Mouse (Mus musculus) layer of hippocampus, adult 2 months (tissue): ENCODE measurements around the gene Togaram2. TPM values are rescaled to one million over a fixed set of nuclear protein-coding genes. Genes with fewer than 3 reads are reported as not detected.

Experiments
- DNase-seq, 2 experiments: peaks; one replicate each; pipeline ENCODE4 v3.0.0; 2022; ENCODE audit warnings: low spot score in 2 of 2
- H3K27ac ChIP-seq: fragments of 200-600 bp; 2 replicates; pipeline ENCODE4 v1.8.1; 2022
- H3K4me3 ChIP-seq: fragments of 200-600 bp; 2 replicates; pipeline ENCODE4 v1.8.1; 2022; ENCODE audit warnings: mild to moderate bottlenecking
- CTCF ChIP-seq: fragments of 200-600 bp; conservative IDR thresholded peaks from 2 replicates; pipeline ENCODE4 v1.8.1; 2022; ENCODE audit warnings: antibody characterized with exemption, mild to moderate bottlenecking, moderate library complexity
- total RNA-seq, 2 experiments: library from RNA; stranded (reverse); gene quantifications; 2 replicates each; pipeline ENCODE4 v1.2.3; 2021

Togaram2 gene
- total RNA-seq, 2 experiments from 2014 or later, result 1.2 to 1.3 TPM

DNA sequence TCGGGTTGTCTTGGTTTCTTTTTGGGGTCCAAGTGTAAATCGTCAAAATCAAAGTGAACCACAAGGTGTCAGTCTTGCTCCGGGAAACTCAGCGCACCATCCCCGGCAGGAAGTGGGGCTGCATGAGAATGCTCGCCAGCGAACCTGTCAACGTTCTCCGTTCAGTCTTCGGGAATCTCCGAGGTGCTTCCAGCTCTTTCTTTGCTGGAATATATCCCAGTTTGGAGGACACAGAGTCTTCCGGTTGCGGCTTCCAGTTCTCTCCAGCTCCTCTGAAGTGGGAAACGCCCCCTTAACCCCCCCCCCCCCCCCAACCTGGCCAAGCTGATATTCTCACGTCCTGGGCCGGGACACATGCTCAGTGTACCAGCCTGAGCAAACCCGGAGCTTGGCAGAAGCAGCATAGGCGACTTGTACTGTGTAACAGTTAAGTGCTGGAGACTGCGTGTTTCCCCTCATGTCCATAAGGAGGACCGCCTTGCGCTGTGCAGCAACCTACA lies 10.3 kb upstream of the Togaram2 start:
- peak; percentile 62 to 82 for DNase-seq
- TF ChIP-seq CTCF, result peak; percentile 81
- Histone ChIP-seq H3K4me3 (peak overlapping the region; percentile 49), H3K27ac (no peak overlapping the region)

DNA sequence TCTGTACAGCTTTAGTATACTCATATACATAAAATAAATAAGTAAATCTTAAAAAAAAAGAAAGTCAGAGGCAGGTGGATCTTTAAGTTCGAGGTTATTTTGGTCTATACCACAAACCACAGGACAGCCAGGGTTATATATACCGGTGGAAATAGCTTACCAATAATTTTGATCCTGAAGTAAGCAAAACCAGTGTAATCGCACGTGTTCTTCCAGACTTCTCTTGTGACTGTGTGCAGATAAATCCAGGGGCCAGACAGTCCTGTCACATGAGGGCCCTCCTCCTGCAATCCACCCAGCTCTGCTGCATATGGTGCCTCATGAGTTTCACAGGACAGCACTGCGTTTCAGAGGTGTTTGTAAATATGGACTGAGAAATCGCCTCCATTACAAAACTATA lies 9.6 kb upstream of the Togaram2 start:
- no peak for DNase-seq
- H3K4me3 ChIP-seq, result no peak overlapping the region
- TF ChIP-seq CTCF, result no peak
- no peak overlapping the region for H3K27ac ChIP-seq

DNA sequence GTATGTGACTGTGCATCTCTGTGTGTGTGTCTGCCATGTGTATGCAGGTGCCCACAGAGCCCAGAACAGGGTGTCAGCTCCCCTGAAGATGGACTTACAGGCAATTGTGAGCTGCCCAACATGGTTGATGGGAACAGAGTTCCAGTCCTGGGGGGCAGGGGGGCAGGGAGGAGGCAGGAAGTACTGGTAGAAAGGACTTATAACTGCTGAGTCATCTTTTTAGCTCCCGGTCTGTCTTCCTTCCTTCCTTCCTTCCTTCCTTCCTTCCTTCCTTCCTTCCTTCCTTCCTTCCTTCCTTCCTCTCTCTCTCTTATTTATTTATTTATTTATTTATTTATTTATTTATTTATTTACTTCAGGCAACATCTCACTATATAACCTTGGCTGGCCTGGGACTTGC lies 8.9 kb upstream of the Togaram2 start:
- no peak for TF ChIP-seq CTCF
- Histone ChIP-seq H3K27ac (no peak overlapping the region), H3K4me3 (no peak overlapping the region)
- DNase-seq, result no peak

DNA sequence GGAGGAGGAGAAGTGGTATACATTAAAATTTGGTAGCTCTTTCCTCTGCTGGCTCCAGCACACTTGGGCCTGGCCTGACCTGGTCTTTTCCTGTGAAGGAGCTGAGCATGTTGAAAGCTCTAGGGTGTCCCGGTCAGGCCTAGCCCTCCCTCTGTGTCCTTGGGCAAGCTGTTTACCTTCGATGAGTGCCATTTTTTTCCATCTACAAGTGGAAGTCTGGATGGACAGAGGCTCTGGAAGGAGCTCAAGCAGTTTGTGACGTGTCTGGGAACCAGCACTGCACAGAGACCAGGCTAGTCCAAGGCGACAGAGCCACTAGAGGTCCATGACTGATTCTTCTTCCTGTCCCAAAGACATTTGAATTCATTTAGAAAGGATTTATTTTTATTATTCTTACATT lies 7.9 kb upstream of the Togaram2 start:
- TF ChIP-seq CTCF, result no peak
- DNase-seq, result no peak
- Histone ChIP-seq H3K4me3 (no peak overlapping the region), H3K27ac (no peak overlapping the region)

DNA sequence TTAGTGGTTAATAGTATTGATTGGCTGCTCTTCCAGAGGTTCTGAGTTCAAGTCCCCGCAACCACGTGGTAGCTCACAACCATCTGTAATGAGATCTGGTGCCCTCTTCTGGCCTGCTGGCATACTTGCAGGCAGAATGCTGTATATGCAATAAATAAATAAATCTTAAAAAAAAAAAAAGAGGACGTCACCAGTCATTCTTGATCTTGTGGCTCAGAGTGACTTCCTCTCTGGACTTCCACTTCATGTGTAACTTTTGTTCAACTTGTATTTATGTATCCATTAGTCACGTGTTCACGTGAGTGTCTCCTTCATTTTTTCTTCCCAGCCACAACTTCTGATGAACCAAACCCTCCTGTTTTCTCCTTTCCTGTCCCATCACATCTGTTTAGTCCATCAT lies 3.5 kb upstream of the Togaram2 start:
- H3K4me3 ChIP-seq, result no peak overlapping the region
- peak; percentile 37 for TF ChIP-seq CTCF
- H3K27ac ChIP-seq, result no peak overlapping the region
- no peak for DNase-seq

DNA sequence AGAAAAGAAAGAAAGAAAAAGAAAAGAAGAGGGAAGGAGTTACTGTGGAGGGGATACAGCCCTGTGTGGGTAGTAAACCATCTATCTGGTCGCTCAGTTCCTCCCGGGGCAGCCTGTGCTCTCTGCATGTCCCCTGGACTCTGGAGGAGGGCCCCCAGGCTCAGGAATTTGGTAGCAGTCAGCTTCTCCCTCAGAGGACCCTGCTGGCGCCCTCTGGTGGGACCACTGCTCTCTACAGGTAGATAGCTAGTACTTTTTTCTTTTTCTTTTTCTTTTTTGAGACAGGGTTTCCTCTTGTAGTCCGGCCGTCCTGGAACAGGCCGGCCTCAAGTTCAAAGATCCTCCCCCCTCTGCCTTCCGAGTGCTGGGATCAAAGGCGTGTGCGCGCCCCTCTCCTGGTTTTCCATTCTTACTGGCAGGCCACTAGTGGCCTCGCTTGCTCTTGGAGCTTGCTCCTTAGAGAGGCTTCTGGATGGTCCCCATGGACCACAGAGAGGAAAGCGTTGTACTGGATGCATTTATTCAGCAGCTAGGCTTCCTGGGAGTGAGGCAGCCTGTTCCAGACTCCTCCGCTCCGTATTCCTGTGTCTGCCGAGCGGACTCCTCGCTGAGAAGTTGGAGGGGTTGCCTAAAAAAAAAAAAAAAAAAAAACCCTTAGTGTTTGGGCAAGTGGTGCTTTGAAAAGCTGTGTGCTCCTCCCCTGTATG lies 1.1 kb upstream of the Togaram2 start:
- Histone ChIP-seq H3K27ac (no peak overlapping the region), H3K4me3 (no peak overlapping the region)
- peak in 1 of 2 experiments; percentile 41 for DNase-seq
- TF ChIP-seq CTCF, result peak; percentile 78

DNA sequence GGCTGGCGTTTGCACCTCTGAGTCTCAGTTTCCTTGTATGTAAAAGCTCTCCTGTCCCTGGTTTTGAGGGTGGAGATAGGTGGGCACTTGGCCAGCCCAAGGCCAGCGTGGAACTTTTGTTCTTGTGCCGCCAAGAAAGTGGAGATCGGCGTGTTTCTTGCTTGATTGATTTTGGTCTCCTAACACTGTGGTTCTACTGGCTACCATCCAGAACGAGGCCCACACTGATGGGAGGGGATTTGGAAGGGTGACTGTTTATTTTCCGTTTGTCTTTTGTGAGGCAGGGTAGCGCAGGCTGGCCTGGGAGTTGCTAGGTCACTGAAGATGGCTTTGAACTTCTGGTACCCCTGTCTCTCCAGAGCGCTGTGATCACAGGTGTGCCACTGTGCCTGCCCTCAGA lies 875 bp downstream of the Togaram2 start:
- TF ChIP-seq CTCF, result no peak
- no peak overlapping the region; the same call in 1 of the 2 replicates for H3K27ac ChIP-seq
- H3K4me3 ChIP-seq, result no peak overlapping the region
- DNase-seq, result no peak

DNA sequence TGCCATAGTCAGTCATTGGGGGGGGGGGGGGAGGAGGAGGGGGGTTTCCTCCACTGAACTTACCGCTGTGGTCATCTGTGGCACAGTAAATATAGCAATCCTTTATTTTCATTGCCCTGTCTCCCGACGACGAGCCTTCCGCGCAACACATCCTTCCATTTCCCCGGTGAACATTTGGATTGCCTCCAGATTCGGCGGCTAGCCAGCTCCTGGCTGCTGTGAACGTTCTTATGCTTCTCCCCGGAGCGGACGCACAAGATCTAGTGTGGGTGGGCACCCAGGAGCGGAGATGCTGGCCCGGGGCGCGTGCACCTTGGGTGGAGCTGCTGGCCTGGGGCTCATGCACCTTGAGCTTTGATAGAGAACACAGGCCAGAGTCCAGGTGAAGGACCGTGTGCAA lies 1.8 kb downstream of the Togaram2 start:
- DNase-seq, result no peak
- no peak overlapping the region for H3K27ac ChIP-seq
- no peak overlapping the region for H3K4me3 ChIP-seq
- no peak for TF ChIP-seq CTCF

DNA sequence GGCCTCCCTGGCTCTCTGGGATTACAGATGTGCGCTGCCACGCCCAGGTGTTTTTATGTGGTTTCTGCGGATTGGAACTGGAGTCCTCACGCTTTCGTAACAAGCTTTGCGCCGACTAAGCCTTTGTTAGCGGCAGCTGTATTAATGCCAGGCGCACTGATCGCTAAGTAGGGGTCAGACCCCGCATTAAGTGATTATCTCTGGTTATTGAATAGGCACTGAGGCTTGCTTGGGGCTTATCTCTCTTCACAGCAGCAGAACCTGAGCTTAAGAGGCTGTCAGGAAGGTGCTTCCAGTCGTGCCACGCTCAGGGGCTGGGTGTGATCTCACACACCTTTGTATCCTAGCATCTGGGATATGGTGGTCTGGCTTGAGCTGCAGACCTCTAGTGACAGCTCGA lies 8.6 kb downstream of the Togaram2 start:
- Histone ChIP-seq H3K27ac (no peak overlapping the region), H3K4me3 (no peak overlapping the region)
- no peak for DNase-seq
- no peak for TF ChIP-seq CTCF

DNA sequence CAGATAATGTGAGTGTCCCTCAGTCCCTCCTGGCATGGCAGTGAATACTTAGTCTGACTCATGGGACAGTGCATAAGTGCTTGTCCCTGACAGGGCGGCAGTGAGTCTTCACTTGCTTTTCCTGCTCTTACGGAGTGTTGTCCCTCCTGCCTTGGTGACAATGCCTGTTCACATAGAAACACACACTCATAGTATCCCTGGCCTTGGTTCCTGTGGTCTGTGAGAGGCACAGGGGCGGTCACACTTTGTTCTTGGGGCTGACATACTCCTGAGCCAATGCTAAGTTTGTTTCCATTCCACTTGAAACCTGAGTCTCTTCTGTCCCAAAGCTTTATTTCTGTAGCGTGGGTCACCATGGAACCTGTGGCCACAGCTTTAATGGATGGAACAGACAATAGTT lies 9.3 kb downstream of the Togaram2 start:
- Histone ChIP-seq H3K27ac (no peak overlapping the region), H3K4me3 (no peak overlapping the region)
- no peak for TF ChIP-seq CTCF
- DNase-seq, result no peak

DNA sequence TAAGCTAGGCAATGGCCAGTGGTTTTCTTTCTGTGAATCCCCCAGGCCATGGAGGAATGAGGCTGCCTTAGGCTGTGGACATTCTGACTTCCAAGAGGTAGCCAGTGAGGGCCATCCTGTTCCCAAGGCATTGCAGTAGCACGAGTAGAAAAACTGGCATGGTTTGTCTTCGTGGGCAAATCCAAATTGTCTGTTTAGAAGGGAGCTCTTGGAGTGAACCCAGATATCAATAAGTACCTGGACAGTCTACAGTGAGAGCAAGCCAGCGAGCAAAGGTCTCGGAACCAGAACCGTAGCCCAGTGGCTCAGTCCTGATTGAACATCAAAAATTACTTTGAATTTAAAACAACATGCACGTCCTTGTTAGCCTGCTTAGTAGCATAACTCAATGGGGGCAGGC lies 10.2 kb downstream of the Togaram2 start:
- no peak overlapping the region for H3K4me3 ChIP-seq
- no peak for DNase-seq
- H3K27ac ChIP-seq, result no peak overlapping the region
- TF ChIP-seq CTCF, result no peak

DNA sequence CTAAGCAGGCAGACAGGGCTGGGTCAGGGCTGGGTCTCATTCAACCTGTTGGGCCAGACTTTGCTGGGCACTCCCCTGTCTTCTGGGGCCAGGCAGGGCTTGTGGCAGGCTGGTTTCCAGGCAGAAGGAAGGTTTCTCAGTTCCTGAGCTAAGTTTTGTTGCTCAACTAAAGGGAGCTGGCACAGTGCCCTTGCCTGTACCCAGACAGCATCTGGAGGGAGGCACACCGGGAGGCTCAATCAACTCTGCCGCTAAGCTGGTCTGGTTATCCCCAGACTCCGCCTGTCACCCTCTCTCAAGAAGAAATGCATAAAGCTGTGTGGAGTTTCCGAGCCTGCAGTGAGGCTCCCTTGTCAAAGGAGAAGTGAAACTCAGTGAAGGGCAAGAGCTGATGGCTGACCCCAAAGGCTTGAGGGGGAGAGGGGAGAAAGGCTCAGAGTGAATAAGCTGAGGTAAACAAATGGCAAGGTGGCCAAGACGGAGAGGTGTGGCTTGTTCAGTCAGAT lies 11.1 kb downstream of the Togaram2 start:
- Histone ChIP-seq H3K4me3 (no peak overlapping the region), H3K27ac (no peak overlapping the region)
- TF ChIP-seq CTCF, result no peak
- DNase-seq, result no peak

DNA sequence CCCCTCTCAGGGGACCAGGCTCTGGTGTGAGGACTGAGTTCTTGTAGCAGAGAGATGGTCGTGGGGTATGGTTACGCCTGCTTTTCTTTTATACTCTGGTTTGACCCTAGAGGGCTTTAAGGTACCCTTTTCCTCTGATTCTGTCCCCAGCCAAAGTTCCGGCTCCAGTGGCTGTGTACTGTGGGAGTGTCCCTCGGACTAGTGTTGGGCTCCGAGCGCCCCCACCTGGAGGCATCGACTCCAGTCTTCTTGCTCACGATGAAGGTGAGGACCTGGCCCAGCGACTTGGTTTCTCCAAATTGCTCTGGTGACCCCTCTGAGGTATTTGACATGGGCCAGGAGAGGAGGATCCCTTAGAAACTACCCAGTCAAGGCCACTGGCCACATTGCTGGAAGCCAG lies 14.4 kb downstream of the Togaram2 start:
- no peak; the same call in 1 of the 2 replicates for TF ChIP-seq CTCF
- H3K27ac ChIP-seq, result no peak overlapping the region

DNA sequence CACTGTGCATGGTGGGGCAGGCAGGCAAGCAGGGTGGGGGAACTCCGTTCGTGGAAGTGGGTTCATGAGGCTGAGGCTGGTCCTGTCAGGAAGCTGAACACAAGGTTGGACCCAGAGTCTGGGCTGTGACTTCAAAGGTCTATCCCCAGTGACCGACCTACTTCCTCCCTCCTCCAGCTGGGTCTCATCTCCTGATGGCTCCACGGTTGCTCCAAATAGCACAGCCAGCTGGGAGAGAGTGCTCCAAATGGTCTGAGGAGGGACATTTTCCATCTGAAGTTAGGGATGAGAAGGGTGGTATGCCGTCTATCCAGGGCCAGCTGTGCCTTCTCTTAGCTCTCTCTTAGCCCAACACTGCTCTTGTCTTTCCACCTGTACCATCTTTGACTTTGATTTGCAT lies 16.8 kb downstream of the Togaram2 start:
- no peak for TF ChIP-seq CTCF

More for the DNA sequence above, 14.4 kb downstream of the Togaram2 start:
- DNase-seq, result no peak
- H3K4me3 ChIP-seq, result no peak overlapping the region

More for the DNA sequence above, 16.8 kb downstream of the Togaram2 start:
- DNase-seq, result no peak
- H3K27ac ChIP-seq, result no peak overlapping the region
- no peak overlapping the region for H3K4me3 ChIP-seq
